ENCODE assay signal across 8 mouse cellular contexts in the genomic region with DNA sequence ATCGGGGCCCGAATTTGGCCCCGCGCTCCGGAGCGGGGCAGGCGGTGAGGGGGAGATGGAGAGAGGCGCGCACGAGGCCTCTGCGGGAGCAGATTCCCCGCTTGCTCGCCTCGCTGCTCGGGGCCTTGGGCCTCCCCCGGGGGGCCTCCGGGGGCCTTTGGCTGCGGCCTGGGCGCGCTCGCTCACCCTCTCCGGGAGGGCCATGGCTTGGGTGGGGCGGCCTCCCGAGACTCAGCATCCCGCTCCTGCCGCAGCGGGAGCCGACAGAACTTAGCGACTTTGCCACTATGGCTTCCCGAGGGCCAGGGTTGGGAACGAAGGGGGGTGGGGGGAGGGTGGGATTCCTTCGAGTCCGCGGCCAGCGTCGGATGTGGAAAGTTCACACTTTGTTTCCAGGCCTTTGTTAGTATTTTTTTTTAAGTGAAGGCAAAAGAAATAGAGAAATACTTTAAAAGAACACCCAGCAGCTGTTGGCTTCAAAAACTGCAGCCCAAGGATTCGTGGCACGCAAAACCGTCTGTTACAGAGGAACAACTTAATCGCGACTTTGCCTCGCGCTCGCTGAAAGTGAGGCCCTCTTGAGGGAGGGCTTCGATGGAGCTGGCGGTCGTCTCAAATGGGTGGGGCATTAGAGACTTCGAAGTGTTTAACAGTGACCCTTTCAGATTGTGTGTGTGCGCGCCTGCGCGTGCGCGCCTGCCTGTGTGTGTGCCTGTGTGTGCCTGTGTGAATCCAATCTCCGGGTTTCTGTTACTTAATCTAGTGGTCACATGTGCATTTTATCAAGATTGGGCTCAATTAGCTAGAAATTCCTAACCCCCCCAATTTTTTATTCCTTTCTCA. TPM values are rescaled to one million over a fixed set of nuclear protein-coding genes. Genes with fewer than 3 reads are reported as not detected.
DNase-seq lines count a peak whose midpoint lies in the region; ATAC-seq lines count a peak whose summit lies in the region.

No protein-coding gene starts in this region.

- peaks cover 6% of the 10 kb centered on the region for H3K36me3 ChIP-seq in hindbrain, embryonic 16.5 days (ENCODE audit: control insufficient read depth, insufficient read depth, low read length)

- H3K9ac ChIP-seq in hindbrain, embryonic 16.5 days (ENCODE audit: low read depth, low read length): peak overlapping the region; percentile 99

- ATAC-seq in common myeloid progenitor, adult 5-6 weeks (replicated peaks; ENCODE audit: low read depth, poor library complexity, severe bottlenecking): peak; percentile 38; the same call in 1 of the 2 replicates
- ATAC-seq in hindbrain, embryonic 16.5 days: peak; percentile 57
- ATAC-seq in megakaryocyte progenitor cell, adult 5-6 weeks (replicated peaks; ENCODE audit: poor library complexity): peak; percentile 54
- no peak for ATAC-seq in monocyte, adult 5-6 weeks (replicated peaks; ENCODE audit: insufficient number of reproducible peaks, low FRiP score, low TSS enrichment, poor library complexity, severe bottlenecking)

- no peaks in the 10 kb centered on the region for H3K27me3 ChIP-seq in hindbrain, embryonic 16.5 days (replicated peaks; ENCODE audit: control insufficient read depth, insufficient read depth, low read length)

- H3K4me1 ChIP-seq in hindbrain, embryonic 16.5 days (ENCODE audit: control insufficient read depth, insufficient read depth, low read depth, low read length): peaks cover 30% of the 10 kb centered on the region

- H3K4me3 ChIP-seq in hindbrain, embryonic 16.5 days (ENCODE audit: low read length): peak overlapping the region; percentile 98

- no peaks in the 10 kb centered on the region for H3K9me3 ChIP-seq in hindbrain, embryonic 16.5 days (ENCODE audit: control insufficient read depth, low read length)

- under 1% methylated on average over 54 of the region's 55 CpGs for WGBS in hindbrain, embryonic 16.5 days

- H3K27ac ChIP-seq in hindbrain, embryonic 16.5 days (ENCODE audit: low read depth, low read length): peak overlapping the region; percentile 100

- H3K4me2 ChIP-seq in hindbrain, embryonic 16.5 days (ENCODE audit: low read length): peak overlapping the region; percentile 76

- DNase-seq in adrenal gland, adult 18-20 months (ENCODE audit: low spot score in 2 of 2): peak; percentile 66
- peak; percentile 79 for DNase-seq in gastrocnemius, adult 18-20 months (ENCODE audit: low spot score)
- DNase-seq in left cerebral cortex, adult 8-10 months (ENCODE audit: low spot score in 2 of 2): peak; percentile 56 to 77
- peak; percentile 58 to 70 for DNase-seq in right cerebral cortex, postnatal 36 days (ENCODE audit: low spot score in 2 of 2)

RNA-seq across cellular contexts. Expression of a gene that starts 0.8 kb away (rescaled TPM):
- total RNA-seq in adrenal gland, adult 18-20 months (2021): 100 to 1,000 TPM; 376 to 378 TPM
- total RNA-seq in common myeloid progenitor, adult 5-6 weeks (2017): 328 and 339 TPM in 2 replicates
- total RNA-seq in gastrocnemius, adult 18-20 months (2021): 100 to 1,000 TPM; 266 to 284 TPM
- 377 and 405 TPM in 2 replicates for polyA plus RNA-seq in hindbrain, embryonic 16.5 days (2015; fragmentation: Nextera tagmentation; extraction: Ambion mirVana)
- total RNA-seq in left cerebral cortex, adult 8-10 months (2022): 100 to 1,000 TPM; 276 to 301 (median 288) TPM
- 137 and 168 TPM in 2 replicates for total RNA-seq in megakaryocyte progenitor cell, adult 5-6 weeks (2015)
- 163 and 210 TPM in 2 replicates for total RNA-seq in megakaryocyte progenitor cell, adult 5-6 weeks (2017)
- total RNA-seq in monocyte, adult 5-6 weeks (2017): 69.3 to 109 TPM (median 72.0 TPM) in 3 replicates
